Mouse (Mus musculus): ENCODE results near the gene Gm29797. TPM values are rescaled to one million over a fixed set of nuclear protein-coding genes. Genes with fewer than 3 reads are reported as not detected.

The Gm29797 gene
- total and polyA plus RNA-seq, 3 experiments = 0.34 TPM; not detected in 2

GRCm38 (mm10) chr2:181693339-181694280, 36.8 kb downstream of the Gm29797 start, which contains the start of gene Rgs19:
Gene Rgs19 (minus strand): TSS chr2:181693977.
- peak within 1 kb of the TSS; percentile 90 for H3K4me2 ChIP-seq (ENCODE audit: insufficient read depth, low read depth, poor library complexity, severe bottlenecking)
- no peaks in the 10 kb centered on the region for H3K27me3 ChIP-seq (replicated peaks)
- H3K79me2 ChIP-seq (replicated peaks; ENCODE audit: control insufficient read depth, extremely low read depth, insufficient read depth, poor library complexity, severe bottlenecking) = peaks cover 20% of the 10 kb centered on the region
- peak within 1 kb of the TSS; percentile 71 to 78 (median 72) for H3K4me3 ChIP-seq (replicated peaks in 1 of 3; ENCODE audit: low read depth in 2 of 3, low read length in 2 of 3, poor library complexity in 1 of 3)
- dilution Hi-C loops (cut with MboI; ENCODE audit: extremely low pct_ligation_motif_present, extremely low pct_unique_long_range_greater_than_20kb, low sequenced_read_pairs) = no loop called here
- peak; percentile 84 for DNase-seq (ENCODE audit: extremely low read depth)
- in situ Hi-C loops (cut with MboI; ENCODE audit: low pct_ligation_motif_present, low pct_unique_long_range_greater_than_20kb, low sequenced_read_pairs) = loop anchor here (10.0 kb wide), 2 partner anchors 79 to 289 kb away; no protein-coding TSS in a partner anchor
- peaks cover 28 to 62% of the 10 kb centered on the region in 2 experiments for H3K4me1 ChIP-seq (ENCODE audit: control insufficient read depth in 1 of 2, insufficient read depth in 2 of 2)
- H3K27ac ChIP-seq (ENCODE audit: insufficient read depth, low read depth) = peak within 1 kb of the TSS; percentile 69
- H3K36me3 ChIP-seq (replicated peaks in 1 of 2; ENCODE audit: control insufficient read depth in 1 of 2, insufficient read depth in 1 of 2, low read length in 1 of 2) = peaks cover 17 to 32% of the 10 kb centered on the region in 2 experiments
- H3K9ac ChIP-seq (ENCODE audit: insufficient read depth, low read depth) = peak within 1 kb of the TSS; percentile 78
- H3K9me3 ChIP-seq (replicated peaks; ENCODE audit: low read length) = no peaks in the 10 kb centered on the region
- peak; percentile 66; the same call in 1 of the 2 replicates for TF ChIP-seq ELF1 (IDR thresholded peaks at IDR 0.05; ENCODE audit: low read depth, low read length)
- TF ChIP-seq JUND (conservative IDR thresholded peaks at IDR 0.05; ENCODE audit: low read depth, low read length) = no peak
- peak; percentile 10 for TF ChIP-seq MEF2A (IDR thresholded peaks at IDR 0.05; ENCODE audit: borderline replicate concordance, low read depth, low read length)
- TF ChIP-seq CHD2 (IDR thresholded peaks at IDR 0.05; ENCODE audit: low read length) = 0 out of 2 replicates have a peak, but pooled peaks have one; percentile 63
- peak; percentile 92 for TF ChIP-seq NRF1 (IDR thresholded peaks at IDR 0.05; ENCODE audit: low read depth, low read length)
- TF ChIP-seq MYC (IDR thresholded peaks at IDR 0.05; ENCODE audit: low read depth, low read length) = peak; percentile 57; the same call in 1 of the 2 replicates
- peak; percentile 89 for TF ChIP-seq NELFE (IDR thresholded peaks at IDR 0.05; ENCODE audit: low read depth, low read length)
- TF ChIP-seq E2F4 (IDR thresholded peaks at IDR 0.05; ENCODE audit: insufficient replicate concordance, low read depth, low read length) = no peak
- peak; percentile 93 for TF ChIP-seq MAZ (IDR thresholded peaks at IDR 0.05; ENCODE audit: low read depth, low read length)
- TF ChIP-seq MAFK (IDR thresholded peaks at IDR 0.05; ENCODE audit: insufficient replicate concordance, low read length) = no peak
- no peak for TF ChIP-seq ZNF384 (IDR thresholded peaks at IDR 0.05; ENCODE audit: low read depth, low read length)
- no peak for TF ChIP-seq JUN (IDR thresholded peaks at IDR 0.05; ENCODE audit: insufficient read depth, low read depth, low read length)
- TF ChIP-seq EP300 (IDR thresholded peaks at IDR 0.05; ENCODE audit: low read length) = no peak
- TF ChIP-seq TCF12 (IDR thresholded peaks at IDR 0.05; ENCODE audit: low read depth, low read length) = peak; percentile 74
- no peak for TF ChIP-seq RAD21 (IDR thresholded peaks at IDR 0.05; ENCODE audit: low read depth, low read length)
- TF ChIP-seq ZC3H11A (IDR thresholded peaks at IDR 0.05; ENCODE audit: low read depth, low read length) = no peak
- peak; percentile 92 for TF ChIP-seq MXI1 (IDR thresholded peaks at IDR 0.05; ENCODE audit: low read depth, low read length)
- no peak for TF ChIP-seq GABPA (IDR thresholded peaks at IDR 0.05; ENCODE audit: insufficient replicate concordance, low read depth, low read length)
- TF ChIP-seq MAX (IDR thresholded peaks at IDR 0.05; ENCODE audit: low read length) = no peak; the same call in 1 of the 2 replicates
- peak; percentile 54; the same call in 1 of the 2 replicates for TF ChIP-seq POLR2AphosphoS2 (IDR thresholded peaks at IDR 0.05; ENCODE audit: low read depth, low read length)
- peak; percentile 73; the same call in 1 of the 2 replicates for TF ChIP-seq SIN3A (IDR thresholded peaks at IDR 0.05; ENCODE audit: low read length)
- TF ChIP-seq HCFC1 (IDR thresholded peaks at IDR 0.05; ENCODE audit: low read depth, low read length) = peak; percentile 41
- TF ChIP-seq UBTF (IDR thresholded peaks at IDR 0.05; ENCODE audit: low read depth, low read length) = no peak
- TF ChIP-seq USF2 (conservative IDR thresholded peaks at IDR 0.05; ENCODE audit: low read depth, low read length) = no peak
- 0 out of 2 replicates have a peak, but pooled peaks have one; percentile 68 for TF ChIP-seq ZMIZ1 (IDR thresholded peaks at IDR 0.05; ENCODE audit: low read depth, low read length)
- TF ChIP-seq CHD1 (IDR thresholded peaks at IDR 0.05; ENCODE audit: low read depth, low read length) = no peak
- 0 out of 2 replicates have a peak, but pooled peaks have one; percentile 13 for TF ChIP-seq KAT2A (IDR thresholded peaks at IDR 0.05; ENCODE audit: insufficient replicate concordance, low read length)
- TF ChIP-seq RCOR1 (conservative IDR thresholded peaks at IDR 0.05; ENCODE audit: low read depth, low read length) = no peak
- TF ChIP-seq POLR2A (IDR thresholded peaks at IDR 0.05; ENCODE audit: low read depth, low read length) = peak; percentile 91
- TF ChIP-seq TBP (conservative IDR thresholded peaks at IDR 0.05; ENCODE audit: low read depth, low read length) = peak; percentile 48; the same call in 1 of the 2 replicates
- TF ChIP-seq ZKSCAN1 (IDR thresholded peaks at IDR 0.05; ENCODE audit: borderline replicate concordance, low read depth, low read length) = no peak
- TF ChIP-seq PAX5 (IDR thresholded peaks at IDR 0.05; ENCODE audit: low read length) = no peak
- TF ChIP-seq SMC3 (IDR thresholded peaks at IDR 0.05; ENCODE audit: low read depth, low read length) = no peak
- no peak for TF ChIP-seq USF1 (IDR thresholded peaks at IDR 0.05; ENCODE audit: low read depth, low read length)
- TF ChIP-seq ETS1 (conservative IDR thresholded peaks at IDR 0.05; ENCODE audit: low read depth, low read length) = no peak
- TF ChIP-seq BHLHE40 (IDR thresholded peaks at IDR 0.05; ENCODE audit: low read depth, low read length) = peak; percentile 38
- peak; percentile 11; the same call in 1 of the 2 replicates for TF ChIP-seq IRF4 (IDR thresholded peaks at IDR 0.05; ENCODE audit: low read depth, low read length)
